Mouse (Mus musculus) adrenal gland, adult 2 months (tissue): ENCODE data around the gene Gm7138. TPM values are rescaled to one million over a fixed set of nuclear protein-coding genes. Genes with fewer than 3 reads are reported as not detected.
"Not testable (repeated sequence)": the region's sequence is repeated elsewhere in the genome, so short reads cannot be mapped to it uniquely, and the experiment has no call there.

Experiments used
- DNase-seq: peaks from one replicate; pipeline ENCODE4 v3.0.0; 2021
- long read RNA-seq: library from polyadenylated mRNA; stranded (forward); transcript quantifications from one replicate; pipeline ENCODE4 v2.0.0, GENCODE M21; 2021
- polyA plus RNA-seq: library from polyadenylated mRNA; depleted of rRNA; stranded (reverse); fragments of >200 nt; gene quantifications from 2 replicates; pipeline ENCODE4 v1.2.3, GENCODE M21; 2012; rRNA removed
- total RNA-seq, 2 experiments: library from RNA; stranded (reverse); gene quantifications; 2 replicates each; pipeline ENCODE4 v1.2.3; 2021

Gm7138 gene
- total RNA-seq (not detected), polyA plus RNA-seq (not detected in 2 replicates)
- long read RNA-seq, result 0 reads

GRCm38 (mm10) chr10:77776844-77777243 is at the start of gene Gm7138:
Gm7138 (minus strand) TSS chr10:77776944.
- DNase-seq, result not testable (repeated sequence)

DNA sequence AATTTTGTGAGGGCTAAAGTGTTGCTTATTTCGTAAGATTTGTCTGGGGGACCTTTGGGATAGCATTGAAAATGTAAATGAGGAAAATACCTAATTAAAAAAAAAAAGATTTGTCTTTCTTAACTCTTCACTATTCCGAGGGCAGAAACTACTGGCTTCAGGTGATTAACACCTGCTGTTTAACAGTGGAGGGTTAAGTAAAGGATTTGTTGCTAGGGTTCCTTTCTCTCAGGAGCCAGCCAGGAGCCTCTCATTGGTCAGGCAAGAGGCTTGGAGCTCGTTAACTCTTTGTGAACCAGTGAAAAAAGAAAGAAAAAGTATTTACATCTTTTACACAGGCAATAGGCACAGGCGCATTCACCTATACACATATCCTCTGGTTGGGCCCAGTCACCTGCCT is 42.5 kb upstream of the Gm7138 start:
- no peak for DNase-seq

GRCm38 (mm10) chr10:77818523-77818922 is 41.8 kb upstream of the Gm7138 start:
- no peak for DNase-seq

- no peak for DNase-seq
Measured at GRCm38 (mm10) chr10:77815514-77815913, 38.8 kb upstream of the Gm7138 start.

DNA sequence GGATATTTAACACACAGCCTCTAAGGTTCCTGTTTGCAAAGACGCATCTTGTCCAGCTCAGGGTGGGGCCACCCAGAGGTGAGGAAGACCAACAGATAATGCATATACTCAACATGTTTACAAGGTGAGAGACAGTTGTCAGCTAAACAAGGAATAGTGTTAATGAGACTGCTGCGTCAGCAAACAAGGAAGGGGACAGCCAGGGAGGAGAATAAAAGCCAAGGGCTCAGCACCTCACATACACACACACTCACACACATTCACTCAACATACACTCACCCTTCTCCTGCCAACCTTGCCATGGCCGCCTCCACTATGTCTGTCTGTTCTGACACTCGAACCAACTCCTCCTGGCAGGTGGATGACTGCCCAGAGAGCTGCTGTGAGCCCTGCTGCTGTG is 37.6 kb upstream of the Gm7138 start, which contains the start of gene Gm2696:
Gene Gm2696 (plus strand): TSS at position 301 of the 400 bp plus-strand sequence.
- no peak for DNase-seq

DNA sequence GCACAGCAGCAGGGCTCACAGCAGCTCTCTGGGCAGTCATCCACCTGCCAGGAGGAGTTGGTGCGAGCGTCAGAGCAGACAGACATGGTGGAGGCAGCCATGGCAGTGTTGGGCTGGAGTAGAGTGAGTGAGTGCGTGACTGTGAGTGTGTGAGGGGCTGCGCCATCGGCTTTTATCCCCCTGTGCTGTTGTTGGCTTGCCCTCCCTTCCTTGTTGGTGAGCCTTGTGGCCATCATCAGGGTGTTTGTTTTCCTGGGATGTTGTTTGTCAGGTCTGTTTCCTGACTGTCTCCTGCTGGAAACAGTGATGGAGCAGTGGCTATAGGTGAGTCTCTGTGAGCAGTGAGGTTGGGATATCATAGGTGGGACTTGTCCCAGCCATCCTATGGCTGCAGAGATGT is 35.0 kb upstream of the Gm7138 start, which contains the start of gene Gm9507:
Gene Gm9507 (minus strand): TSS at position 101 of the 400 bp plus-strand sequence.
- DNase-seq, result no peak

- no peak for DNase-seq
Measured at GRCm38 (mm10) chr10:77804095-77804494, 27.4 kb upstream of the Gm7138 start.

- no peak for DNase-seq
Measured at GRCm38 (mm10) chr10:77798921-77799508, 22.3 kb upstream of the Gm7138 start, which contains the start of gene Gm19668. Gm19668 (minus strand) TSS chr10:77799133.

GRCm38 (mm10) chr10:77798164-77798920 is 21.6 kb upstream of the Gm7138 start:
- not testable (repeated sequence) for DNase-seq

GRCm38 (mm10) chr10:77797677-77798076 is 20.9 kb upstream of the Gm7138 start:
- no peak for DNase-seq

- DNase-seq, result no peak
Measured at GRCm38 (mm10) chr10:77794976-77795375, 18.2 kb upstream of the Gm7138 start, which contains the start of gene Gm9639. Gm9639 (minus strand) TSS chr10:77795076.

DNA sequence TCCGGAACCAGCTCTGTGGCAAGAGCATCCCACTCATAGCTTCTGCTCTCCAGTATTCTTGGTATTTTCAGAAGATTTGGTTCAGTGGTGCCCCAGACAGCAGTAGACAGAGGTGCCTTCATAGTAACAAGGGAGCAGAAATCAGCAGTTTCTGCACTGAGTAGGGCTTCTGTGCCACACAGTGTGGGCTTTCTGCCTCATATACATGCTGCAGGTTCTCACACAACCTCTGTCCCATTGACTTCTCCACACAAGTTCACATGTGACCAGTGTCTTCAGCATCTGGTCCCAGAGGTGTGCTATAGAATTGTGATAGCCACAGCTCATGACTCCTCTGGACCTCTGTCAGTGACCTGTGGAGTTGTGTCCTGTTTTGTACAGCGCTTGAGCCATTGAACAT is 11.9 kb upstream of the Gm7138 start:
- DNase-seq, result no peak

DNA sequence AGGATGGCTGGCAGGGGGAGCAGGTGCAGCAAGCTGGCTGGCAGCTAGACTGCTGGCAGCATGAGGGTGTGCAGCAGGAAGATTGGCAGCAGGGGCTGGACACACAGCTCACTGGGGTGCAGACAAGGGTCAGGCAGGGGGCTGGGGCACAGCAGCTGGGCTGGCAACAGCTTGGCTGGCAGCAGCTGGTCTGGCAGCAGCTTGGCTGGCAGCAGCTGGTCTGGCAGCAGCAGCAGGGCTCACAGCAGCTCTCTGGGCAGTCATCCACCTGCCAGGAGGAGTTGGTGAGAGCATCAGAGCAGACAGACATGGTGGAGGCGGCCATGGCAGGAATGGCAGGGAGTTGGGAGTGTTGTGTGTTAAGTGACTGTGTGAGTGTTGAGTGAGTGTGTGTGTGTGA is 11.1 kb upstream of the Gm7138 start, which contains the start of gene Gm7137:
Gene Gm7137 (minus strand): TSS at position 325 of the 400 bp plus-strand sequence.
- not testable (repeated sequence) for DNase-seq

DNA sequence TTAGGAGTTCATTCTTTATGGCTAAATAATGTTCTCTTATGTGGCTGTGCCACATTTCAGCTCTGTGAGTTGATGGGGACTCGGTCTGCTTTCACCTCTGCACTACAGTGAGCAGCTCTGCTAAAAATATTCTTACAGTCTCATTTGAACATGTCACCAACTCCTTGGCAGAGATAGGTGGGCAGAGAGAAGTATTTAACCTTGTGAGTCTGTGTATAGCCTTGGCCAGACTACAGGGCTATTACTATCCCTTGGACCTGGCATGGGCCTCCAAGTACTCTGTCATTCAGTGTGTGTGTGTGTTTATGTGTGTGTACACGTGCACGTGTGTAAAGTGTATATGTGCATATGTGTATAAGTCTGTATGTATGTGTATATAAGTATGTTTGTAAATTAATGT is 6.7 kb upstream of the Gm7138 start:
- DNase-seq, result not testable (repeated sequence)

DNA sequence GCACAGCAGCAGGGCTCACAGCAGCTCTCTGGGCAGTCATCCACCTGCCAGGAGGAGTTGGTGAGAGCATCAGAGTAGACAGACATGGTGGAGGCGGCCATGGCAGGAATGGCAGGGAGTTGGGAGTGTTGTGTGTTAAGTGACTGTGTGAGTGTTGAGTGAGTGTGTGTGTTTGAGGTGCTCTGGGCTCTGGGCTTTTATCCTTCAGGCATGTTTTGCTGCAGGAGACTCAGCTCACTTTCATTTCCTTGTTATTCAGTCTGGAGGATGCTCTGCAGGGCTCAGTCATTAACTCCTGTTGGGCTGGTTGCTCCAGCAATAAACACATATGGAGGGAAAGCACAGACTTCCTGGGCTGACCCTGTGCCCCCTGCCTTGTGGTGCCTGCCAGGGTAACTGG is 5.7 kb upstream of the Gm7138 start, which contains the start of gene Gm3250:
Gene Gm3250 (minus strand): TSS at position 101 of the 400 bp plus-strand sequence.
- not testable (repeated sequence) for DNase-seq

- DNase-seq, result not testable (repeated sequence)
Measured at GRCm38 (mm10) chr10:77772142-77772541, 4.6 kb downstream of the Gm7138 start.

- not testable (repeated sequence) for DNase-seq
Measured at GRCm38 (mm10) chr10:77771225-77771624, 5.5 kb downstream of the Gm7138 start, which contains the start of gene Gm3238. Gm3238 (minus strand) TSS chr10:77771325.

DNA sequence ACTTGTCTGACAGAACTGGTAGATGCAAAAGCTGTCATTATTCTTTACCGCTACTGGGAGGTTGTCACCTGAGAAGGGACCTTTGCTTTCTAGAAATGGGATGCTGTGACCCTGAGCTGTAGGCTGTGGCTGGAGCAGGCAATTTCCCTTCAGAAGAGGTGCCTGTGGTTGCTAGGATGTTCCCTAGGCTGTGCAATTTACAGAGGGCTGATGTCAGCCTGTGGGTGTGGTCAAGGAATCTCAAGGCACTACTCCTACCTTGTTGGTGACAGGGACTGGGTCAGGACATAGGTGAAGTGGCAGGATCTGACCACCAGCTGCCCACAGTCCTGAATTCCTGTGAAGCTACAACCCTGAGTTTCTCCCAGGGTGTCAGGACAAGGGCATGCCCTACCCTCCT is 7.0 kb downstream of the Gm7138 start:
- DNase-seq, result no peak

DNA sequence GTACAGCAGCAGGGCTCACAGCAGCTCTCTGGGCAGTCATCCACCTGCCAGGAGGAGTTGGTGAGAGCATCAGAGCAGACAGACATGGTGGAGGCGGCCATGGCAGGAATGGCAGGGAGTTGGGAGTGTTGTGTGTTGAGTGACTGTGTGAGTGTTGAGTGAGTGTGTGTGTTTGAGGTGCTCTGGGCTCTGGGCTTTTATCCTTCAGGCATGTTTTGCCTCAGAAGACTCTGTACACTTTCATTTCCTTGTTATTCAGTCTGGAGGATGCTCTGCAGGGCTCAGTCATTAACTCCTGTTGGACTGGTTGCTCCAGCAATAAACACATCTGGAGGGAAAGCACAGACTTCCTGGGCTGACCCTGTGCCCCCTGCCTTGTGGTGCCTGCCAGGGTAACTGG is 17.2 kb downstream of the Gm7138 start, which contains the start of gene Gm3233:
Gene Gm3233 (minus strand): TSS at position 101 of the 400 bp plus-strand sequence.
- not testable (repeated sequence) for DNase-seq

- DNase-seq, result no peak
Measured at GRCm38 (mm10) chr10:77753448-77753847, 23.3 kb downstream of the Gm7138 start.

DNA sequence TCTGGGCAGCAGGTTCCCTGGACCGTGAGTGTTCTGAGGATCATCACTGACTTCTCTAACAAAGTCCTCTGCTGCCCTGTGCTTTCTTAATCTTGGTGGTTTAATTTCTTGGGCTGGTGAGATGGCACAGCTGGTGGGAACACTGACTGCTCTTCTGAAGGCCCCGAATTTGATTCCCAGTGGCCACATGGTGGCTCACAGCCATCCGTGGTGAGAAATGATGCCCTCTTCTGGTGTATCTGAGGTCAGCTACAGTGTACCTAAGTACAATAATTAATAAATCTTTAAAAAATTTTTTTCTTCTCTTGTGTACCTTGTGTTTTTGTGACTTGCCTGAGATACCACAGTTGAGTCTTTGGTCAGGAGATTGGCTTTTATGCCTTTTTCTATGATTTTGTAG is 24.4 kb downstream of the Gm7138 start:
- DNase-seq, result not testable (repeated sequence)

- DNase-seq, result not testable (repeated sequence)
Measured at GRCm38 (mm10) chr10:77751254-77751653, 25.5 kb downstream of the Gm7138 start, which contains the start of gene Gm9736. Gm9736 (minus strand) TSS chr10:77751354.

- not testable (repeated sequence) for DNase-seq
Measured at GRCm38 (mm10) chr10:77750686-77751085, 26.1 kb downstream of the Gm7138 start.
